Mouse (Mus musculus) embryo, embryonic 11 days (tissue): ENCODE measurements around the gene Ppp3r1.
"Not testable (repeated sequence)": the region's sequence is repeated elsewhere in the genome, so short reads cannot be mapped to it uniquely, and the experiment has no call there.

ENCODE experiments used
- DNase-seq: peaks from one replicate; pipeline ENCODE4 v3.0.0-alpha.2; 2015

Gene Ppp3r1

GRCm38 (mm10) chr11:17200936-17201335 is 41.9 kb downstream of the Ppp3r1 start:
- no peak for DNase-seq

GRCm38 (mm10) chr11:17202481-17202880 is 43.4 kb downstream of the Ppp3r1 start:
- DNase-seq: no peak

- DNase-seq: peak; percentile 96
Observed at GRCm38 (mm10) chr11:17211258-17212140, 52.4 kb downstream of the Ppp3r1 start, which contains the start of gene Pno1. Pno1 (minus strand) TSS chr11:17211568.

GRCm38 (mm10) chr11:17212141-17212495 is 53.1 kb downstream of the Ppp3r1 start:
- DNase-seq: no peak

- DNase-seq: no peak
Observed at GRCm38 (mm10) chr11:17212903-17213509, 53.9 kb downstream of the Ppp3r1 start.

GRCm38 (mm10) chr11:17215475-17215874 is 56.4 kb downstream of the Ppp3r1 start:
- DNase-seq: no peak

GRCm38 (mm10) chr11:17221126-17221525 is 62.1 kb downstream of the Ppp3r1 start:
- DNase-seq: no peak

GRCm38 (mm10) chr11:17232792-17233191 is 73.7 kb downstream of the Ppp3r1 start:
- peak; percentile 2 for DNase-seq

- no peak for DNase-seq
Observed at GRCm38 (mm10) chr11:17236449-17237037, 77.5 kb downstream of the Ppp3r1 start.

- not testable (repeated sequence) for DNase-seq
Observed at GRCm38 (mm10) chr11:17238598-17238997, 79.5 kb downstream of the Ppp3r1 start.

GRCm38 (mm10) chr11:17248715-17249114 is 89.7 kb downstream of the Ppp3r1 start:
- no peak for DNase-seq
